Mouse (Mus musculus): ENCODE measurements around the gene Fbxw10.
A peak's percentile ranks its signal among the peaks of the same experiment; 100 is the strongest.

The Fbxw10 gene

DNA sequence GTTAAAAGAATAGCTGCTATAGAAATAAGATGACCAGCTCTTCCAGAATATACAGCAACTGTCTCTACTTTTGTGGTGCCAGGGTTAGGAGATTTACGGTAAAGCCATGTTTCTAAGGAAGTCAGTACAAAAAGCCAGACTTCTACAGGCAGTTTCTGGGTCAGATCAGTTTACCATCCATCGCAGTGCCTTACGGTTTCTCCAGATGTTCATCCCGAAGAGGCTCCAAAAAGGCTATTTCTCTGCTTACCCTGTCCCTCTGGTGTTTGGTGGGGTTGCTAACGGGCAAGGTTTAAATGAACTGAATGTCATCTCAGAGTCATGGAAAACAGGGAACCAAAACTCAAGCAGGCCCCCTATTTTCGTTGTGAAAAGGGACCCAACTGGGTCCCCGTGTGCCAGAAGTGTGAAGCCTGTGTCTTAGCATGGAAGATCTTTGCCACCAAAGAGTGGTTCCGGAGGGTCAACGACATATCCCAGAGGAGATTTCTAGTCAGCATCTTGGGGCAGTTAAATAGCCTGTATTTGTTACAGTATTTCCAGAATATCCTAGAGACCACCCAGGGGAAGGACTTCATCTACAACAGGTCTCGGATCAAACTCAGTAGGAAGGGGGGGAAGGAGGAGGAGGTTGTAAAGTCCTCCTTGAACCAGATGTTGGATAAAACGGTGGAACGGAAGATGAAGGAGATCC is at the start of gene Fbxw10:
Gene Fbxw10, plus strand, starts transcription at position 109 of the 694 bp plus-strand sequence.
- DNase-seq (ENCODE audit: low read depth, low spot score), result peak; percentile 67
- Histone ChIP-seq H3K27me3 (ENCODE audit: control insufficient read depth, insufficient read depth, low read length, poor library complexity, severe bottlenecking) (no peaks in the 10 kb centered on the region), H3K36me3 (ENCODE audit: control insufficient read depth, insufficient read depth, low read length, poor library complexity, severe bottlenecking) (no peaks in the 10 kb centered on the region)

DNA sequence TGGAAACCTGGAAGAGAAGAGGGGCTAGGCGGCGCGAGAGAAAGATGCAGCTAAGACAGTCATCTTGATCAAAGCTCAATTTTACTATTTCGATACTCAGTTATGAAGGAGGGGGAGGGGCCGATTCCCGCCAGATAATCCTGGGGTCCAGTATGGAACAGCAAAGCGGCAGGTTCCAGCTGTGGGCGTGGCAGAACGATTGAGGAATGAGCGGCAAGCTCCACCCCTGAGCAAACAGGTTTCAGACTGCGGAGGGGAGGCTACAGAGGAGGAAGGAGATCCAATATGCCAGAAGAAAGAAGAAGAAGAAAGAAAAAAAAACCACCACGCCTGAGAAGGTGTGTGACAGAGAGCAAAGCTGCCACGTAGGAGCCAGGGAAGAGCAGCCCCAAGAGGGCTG is 42.8 kb upstream of the Fbxw10 start:
- no peaks in the 10 kb centered on the region for H3K27me3 ChIP-seq (ENCODE audit: control insufficient read depth, insufficient read depth, low read length, poor library complexity, severe bottlenecking)
- no peak for DNase-seq (ENCODE audit: low read depth, low spot score)
- H3K36me3 ChIP-seq (ENCODE audit: control insufficient read depth, insufficient read depth, low read length, poor library complexity, severe bottlenecking), result no peaks in the 10 kb centered on the region

DNA sequence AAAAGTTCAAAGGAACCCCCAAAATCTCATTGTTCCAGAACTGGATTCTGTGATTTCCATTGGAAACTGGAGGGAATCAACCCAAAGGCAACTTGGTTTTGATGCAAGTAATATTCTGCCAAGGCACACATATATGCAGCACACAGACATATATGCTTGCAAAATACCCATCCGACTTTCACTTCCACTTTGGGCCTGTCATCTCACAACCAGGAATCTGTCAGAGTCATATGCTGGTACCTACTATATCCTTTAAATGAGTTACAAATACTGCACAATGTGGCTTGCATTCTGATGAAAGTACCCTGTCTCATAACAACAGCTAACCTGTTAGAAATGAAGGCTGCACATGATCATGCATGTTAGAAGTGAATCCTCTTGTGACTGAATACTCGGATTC is 38.9 kb upstream of the Fbxw10 start:
- peak; percentile 13 for DNase-seq (ENCODE audit: low read depth, low spot score)
- Histone ChIP-seq H3K36me3 (ENCODE audit: control insufficient read depth, insufficient read depth, low read length, poor library complexity, severe bottlenecking) (no peaks in the 10 kb centered on the region), H3K27me3 (ENCODE audit: control insufficient read depth, insufficient read depth, low read length, poor library complexity, severe bottlenecking) (no peaks in the 10 kb centered on the region)

DNA sequence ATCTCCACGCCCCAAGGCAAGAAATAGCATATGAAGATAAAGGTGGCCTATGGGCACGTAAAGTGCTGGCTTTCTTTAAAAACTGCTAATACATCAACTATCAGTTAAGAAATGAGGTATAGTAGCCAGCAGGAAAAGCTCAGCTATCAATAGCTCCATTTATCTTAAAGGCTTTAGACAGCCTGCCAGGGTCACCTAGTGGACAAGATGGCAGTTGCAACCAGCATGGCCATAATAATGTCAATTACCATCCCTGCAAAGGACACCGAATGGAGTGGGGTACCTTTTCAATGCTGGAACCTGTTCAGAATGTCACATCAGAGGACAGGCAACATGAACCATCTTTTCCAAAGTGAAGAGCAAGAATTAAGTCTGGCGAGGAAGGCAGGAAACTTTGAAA is 37.7 kb upstream of the Fbxw10 start:
- Histone ChIP-seq H3K27me3 (ENCODE audit: control insufficient read depth, insufficient read depth, low read length, poor library complexity, severe bottlenecking) (no peaks in the 10 kb centered on the region), H3K36me3 (ENCODE audit: control insufficient read depth, insufficient read depth, low read length, poor library complexity, severe bottlenecking) (no peaks in the 10 kb centered on the region)
- DNase-seq (ENCODE audit: low read depth, low spot score), result peak; percentile 26

DNA sequence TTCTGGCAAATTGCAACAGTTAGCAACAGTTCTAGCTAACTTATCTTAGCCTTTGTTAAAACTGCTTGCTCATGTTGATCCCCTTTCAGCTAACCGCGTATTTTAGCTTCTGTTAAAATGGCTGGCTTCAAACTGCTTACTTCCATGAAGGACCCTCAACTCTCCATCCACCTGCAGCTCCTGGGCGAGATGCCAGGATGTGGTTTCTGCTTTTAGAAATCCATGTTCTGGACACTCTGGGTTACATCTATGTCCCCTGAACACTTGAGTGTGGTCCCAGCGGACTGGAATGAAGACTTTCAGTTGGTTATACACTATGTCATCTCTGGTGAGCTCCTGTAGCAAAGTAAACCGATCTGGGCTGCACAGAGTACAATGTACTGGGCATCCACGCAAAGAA is 34.6 kb upstream of the Fbxw10 start:
- H3K36me3 ChIP-seq (ENCODE audit: control insufficient read depth, insufficient read depth, low read length, poor library complexity, severe bottlenecking), result no peaks in the 10 kb centered on the region
- no peaks in the 10 kb centered on the region for H3K27me3 ChIP-seq (ENCODE audit: control insufficient read depth, insufficient read depth, low read length, poor library complexity, severe bottlenecking)
- DNase-seq (ENCODE audit: low read depth, low spot score), result no peak

DNA sequence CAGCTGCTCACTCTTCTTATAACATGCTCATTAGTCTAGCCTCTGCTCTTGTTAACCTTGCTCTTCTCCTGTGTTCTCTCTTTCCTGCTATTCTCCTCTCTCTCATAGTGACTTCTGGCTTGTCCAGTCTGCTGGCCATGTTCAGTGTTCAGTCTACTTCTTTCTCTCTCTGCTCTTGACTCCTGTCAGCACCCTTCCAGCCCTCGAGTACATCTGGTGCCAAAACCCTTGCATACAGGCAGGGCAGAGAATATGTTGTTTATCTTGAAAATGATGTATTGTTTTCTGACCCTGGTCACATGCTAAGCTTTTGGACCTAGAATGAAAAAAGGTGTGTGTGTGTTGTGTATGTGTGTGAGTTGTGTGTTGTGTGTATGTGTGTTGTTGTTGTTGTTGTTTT is 33.4 kb upstream of the Fbxw10 start:
- no peak for DNase-seq (ENCODE audit: low read depth, low spot score)
- no peaks in the 10 kb centered on the region for H3K27me3 ChIP-seq (ENCODE audit: control insufficient read depth, insufficient read depth, low read length, poor library complexity, severe bottlenecking)
- no peaks in the 10 kb centered on the region for H3K36me3 ChIP-seq (ENCODE audit: control insufficient read depth, insufficient read depth, low read length, poor library complexity, severe bottlenecking)

DNA sequence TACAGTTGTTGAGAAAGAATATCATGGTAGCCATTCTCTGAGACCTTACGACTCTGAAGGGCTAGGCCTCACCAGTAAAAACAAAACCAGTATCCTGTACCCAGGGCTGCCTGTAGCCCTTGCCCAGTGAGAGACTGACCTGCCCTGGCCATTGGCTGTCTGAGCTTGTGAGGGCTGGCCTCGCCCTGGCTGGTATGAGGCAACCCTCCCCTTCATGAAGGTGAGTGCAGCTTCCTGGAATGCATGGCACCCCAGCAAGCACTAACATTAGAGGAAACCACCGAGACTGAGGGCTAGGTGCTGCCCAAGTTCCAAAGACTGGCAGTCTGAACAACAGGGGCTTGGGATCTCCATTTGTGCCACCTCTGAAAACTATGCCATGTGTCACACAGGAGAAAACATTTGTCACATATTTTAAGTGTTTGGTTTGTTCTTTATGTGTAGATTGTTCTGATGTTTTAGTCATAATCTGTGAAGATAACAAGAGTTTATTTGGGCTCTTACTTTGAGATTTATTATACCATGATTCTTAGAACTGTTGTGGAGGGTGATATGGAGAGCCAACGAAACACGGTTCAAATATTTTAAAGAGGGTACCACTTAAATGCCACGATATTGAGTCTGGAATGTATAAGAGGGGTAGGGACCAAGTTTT is 32.8 kb upstream of the Fbxw10 start:
- no peak for DNase-seq (ENCODE audit: low read depth, low spot score)
- Histone ChIP-seq H3K36me3 (ENCODE audit: control insufficient read depth, insufficient read depth, low read length, poor library complexity, severe bottlenecking) (no peaks in the 10 kb centered on the region), H3K27me3 (ENCODE audit: control insufficient read depth, insufficient read depth, low read length, poor library complexity, severe bottlenecking) (no peaks in the 10 kb centered on the region)

DNA sequence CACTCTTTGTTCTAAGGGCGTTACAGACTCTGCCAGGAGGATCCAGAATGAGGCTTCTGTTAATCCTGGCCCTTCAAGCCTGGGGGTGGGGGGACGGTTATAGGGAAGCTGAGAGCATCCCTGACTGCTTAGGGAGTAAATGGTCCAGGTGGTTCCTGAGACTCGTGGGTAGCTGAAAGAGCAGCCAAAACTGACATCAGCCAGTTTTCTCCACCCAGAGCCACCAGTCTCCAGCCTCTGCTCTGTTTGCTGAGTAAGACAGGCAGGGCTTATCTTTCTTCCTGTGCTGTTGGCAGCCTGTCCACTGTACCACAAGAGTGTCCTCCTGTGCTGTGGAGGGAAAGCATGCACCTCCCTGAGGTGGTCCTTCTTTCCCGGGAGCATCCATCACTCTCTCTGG is 32.2 kb upstream of the Fbxw10 start:
- H3K36me3 ChIP-seq (ENCODE audit: control insufficient read depth, insufficient read depth, low read length, poor library complexity, severe bottlenecking), result no peaks in the 10 kb centered on the region
- DNase-seq (ENCODE audit: low read depth, low spot score), result no peak
- no peaks in the 10 kb centered on the region for H3K27me3 ChIP-seq (ENCODE audit: control insufficient read depth, insufficient read depth, low read length, poor library complexity, severe bottlenecking)

DNA sequence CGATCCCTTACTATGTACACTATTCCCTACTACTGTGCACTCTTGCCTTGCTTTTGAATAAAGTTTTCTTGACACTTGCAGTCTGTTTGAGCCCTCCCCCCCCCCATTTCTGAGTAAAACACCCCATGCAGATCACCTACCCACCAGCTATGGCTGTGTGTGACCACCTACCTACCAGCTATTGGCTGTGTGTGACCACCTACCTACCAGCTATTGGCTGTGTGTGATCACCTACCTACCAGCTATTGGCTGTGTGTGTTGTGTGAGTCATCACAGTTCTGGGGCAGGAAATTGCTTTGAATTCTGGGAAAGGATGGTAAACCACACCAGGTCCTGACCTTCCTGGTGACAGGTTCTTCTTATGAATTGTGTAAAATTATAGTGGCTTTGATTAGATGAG is 31.4 kb upstream of the Fbxw10 start:
- no peak for DNase-seq (ENCODE audit: low read depth, low spot score)
- H3K27me3 ChIP-seq (ENCODE audit: control insufficient read depth, insufficient read depth, low read length, poor library complexity, severe bottlenecking), result no peaks in the 10 kb centered on the region
- no peaks in the 10 kb centered on the region for H3K36me3 ChIP-seq (ENCODE audit: control insufficient read depth, insufficient read depth, low read length, poor library complexity, severe bottlenecking)

DNA sequence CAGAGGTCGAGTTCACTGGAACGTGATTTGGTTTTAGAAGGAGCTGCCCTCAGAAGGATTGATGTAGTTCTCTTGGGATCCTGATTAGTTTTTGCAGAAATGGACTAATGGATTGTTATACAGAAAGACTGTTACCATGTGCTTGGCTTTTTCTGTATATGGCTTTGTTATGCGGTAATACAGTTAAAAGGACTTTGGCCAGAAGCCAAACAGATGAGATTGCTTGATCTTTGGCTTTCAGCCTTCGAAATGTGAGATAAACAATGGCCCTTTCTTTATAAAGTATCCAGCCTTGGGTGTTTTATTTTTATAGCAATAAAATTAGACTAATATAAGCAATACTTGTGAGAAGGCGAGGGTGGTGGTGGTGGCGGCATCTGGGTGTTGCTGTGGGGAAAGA is 30.3 kb upstream of the Fbxw10 start:
- no peak for DNase-seq (ENCODE audit: low read depth, low spot score)
- Histone ChIP-seq H3K36me3 (ENCODE audit: control insufficient read depth, insufficient read depth, low read length, poor library complexity, severe bottlenecking) (no peaks in the 10 kb centered on the region), H3K27me3 (ENCODE audit: control insufficient read depth, insufficient read depth, low read length, poor library complexity, severe bottlenecking) (no peaks in the 10 kb centered on the region)

DNA sequence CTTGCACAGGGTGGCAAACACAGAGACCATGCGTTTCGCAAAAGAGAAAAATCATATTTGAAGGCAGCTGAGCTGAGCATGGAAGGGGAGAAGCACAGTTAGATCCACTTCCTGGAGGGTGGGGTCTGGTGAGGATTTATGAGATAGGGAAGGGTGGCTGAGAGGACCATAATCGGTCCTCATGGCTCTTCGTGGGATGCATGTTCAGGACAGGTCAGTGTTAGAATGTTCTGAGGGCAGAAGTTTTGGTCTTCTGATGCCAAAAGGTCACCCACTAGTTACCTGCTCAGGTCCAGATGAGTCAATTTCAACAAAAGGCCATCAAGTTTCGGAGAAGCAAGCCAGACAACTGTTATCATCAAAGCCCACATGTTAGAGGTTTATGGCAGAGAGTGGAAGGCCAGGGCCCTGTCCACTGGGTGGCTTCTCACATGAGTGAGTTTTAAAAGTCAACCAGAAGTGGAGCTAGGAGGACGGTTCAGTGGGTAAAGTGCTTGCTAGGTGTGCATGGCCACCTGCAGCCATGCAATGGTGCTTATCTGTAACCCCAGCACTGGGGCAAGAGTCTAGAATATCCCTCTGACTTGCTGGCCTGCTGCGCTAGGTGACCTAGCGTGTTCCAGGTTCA is 27.7 kb upstream of the Fbxw10 start:
- peak; percentile 3 for DNase-seq (ENCODE audit: low read depth, low spot score)
- no peaks in the 10 kb centered on the region for H3K36me3 ChIP-seq (ENCODE audit: control insufficient read depth, insufficient read depth, low read length, poor library complexity, severe bottlenecking)
- no peaks in the 10 kb centered on the region for H3K27me3 ChIP-seq (ENCODE audit: control insufficient read depth, insufficient read depth, low read length, poor library complexity, severe bottlenecking)

DNA sequence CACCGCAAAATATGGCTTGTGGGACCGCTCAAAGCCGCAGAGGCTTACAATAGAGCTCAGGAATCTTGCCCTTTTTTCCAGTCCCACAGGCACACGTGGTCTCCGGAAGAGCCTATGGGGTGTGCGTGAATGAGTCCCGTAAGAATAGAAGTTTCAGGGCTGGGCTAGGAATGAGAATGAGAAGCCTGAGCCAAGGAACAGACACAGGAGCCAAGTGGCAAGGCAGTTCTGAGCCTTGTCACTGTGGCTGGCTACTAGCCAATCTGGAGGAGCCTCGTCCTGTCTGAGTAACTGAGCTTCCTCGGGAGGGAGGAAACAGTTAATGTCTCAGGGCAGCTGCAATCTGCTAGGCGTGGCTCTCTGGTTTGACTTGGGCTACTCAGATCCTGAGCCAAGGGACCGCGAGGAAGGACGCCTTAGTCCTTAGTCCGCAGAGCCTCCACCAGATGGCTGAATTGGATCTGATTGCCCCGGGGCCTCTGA is 26.8 kb upstream of the Fbxw10 start, which contains the start of gene Trim16:
Gene Trim16, plus strand, starts transcription at position 173 of the 483 bp plus-strand sequence.
- peak; percentile 34 for DNase-seq (ENCODE audit: low read depth, low spot score)
- H3K36me3 ChIP-seq (ENCODE audit: control insufficient read depth, insufficient read depth, low read length, poor library complexity, severe bottlenecking), result no peaks in the 10 kb centered on the region
- no peaks in the 10 kb centered on the region for H3K27me3 ChIP-seq (ENCODE audit: control insufficient read depth, insufficient read depth, low read length, poor library complexity, severe bottlenecking)

DNA sequence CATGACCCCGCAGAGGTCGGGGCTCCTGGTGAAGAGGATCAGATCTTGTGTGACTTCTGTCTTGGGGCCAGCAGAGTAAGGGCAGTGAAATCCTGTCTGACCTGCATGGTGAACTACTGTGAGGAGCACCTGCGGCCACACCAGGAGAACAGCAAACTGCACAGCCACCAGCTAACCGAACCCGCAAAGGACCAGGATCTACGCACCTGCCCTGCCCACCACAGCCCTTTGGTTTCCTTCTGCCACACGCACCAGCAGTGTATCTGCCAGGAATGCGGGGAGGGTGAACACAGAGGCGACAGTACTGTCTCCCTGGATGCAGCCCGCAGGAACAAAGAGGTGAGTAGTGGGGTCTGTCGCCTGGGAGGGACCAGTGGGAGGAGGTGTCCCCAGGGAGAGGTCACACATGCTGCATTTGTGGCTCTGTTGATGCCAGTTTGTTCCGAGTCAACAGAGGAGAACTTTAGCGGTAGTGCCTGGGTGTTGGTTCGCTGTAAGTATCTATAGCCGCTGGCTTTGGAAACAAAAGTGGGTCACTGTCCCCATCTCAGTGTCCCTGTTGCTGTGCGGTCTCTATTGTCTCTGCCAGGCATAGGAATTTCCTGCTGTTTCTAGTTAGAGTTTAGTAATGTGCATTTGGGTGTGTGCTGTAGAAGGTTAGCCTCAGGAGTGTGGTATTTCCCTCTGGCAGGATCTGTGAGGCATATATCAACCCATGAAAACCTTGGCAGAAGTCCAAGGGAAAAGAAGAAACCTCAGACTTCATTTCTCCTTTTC is 26.0 kb upstream of the Fbxw10 start:
- Histone ChIP-seq H3K27me3 (ENCODE audit: control insufficient read depth, insufficient read depth, low read length, poor library complexity, severe bottlenecking) (no peaks in the 10 kb centered on the region), H3K36me3 (ENCODE audit: control insufficient read depth, insufficient read depth, low read length, poor library complexity, severe bottlenecking) (no peaks in the 10 kb centered on the region)
- DNase-seq (ENCODE audit: low read depth, low spot score), result peak; percentile 57

DNA sequence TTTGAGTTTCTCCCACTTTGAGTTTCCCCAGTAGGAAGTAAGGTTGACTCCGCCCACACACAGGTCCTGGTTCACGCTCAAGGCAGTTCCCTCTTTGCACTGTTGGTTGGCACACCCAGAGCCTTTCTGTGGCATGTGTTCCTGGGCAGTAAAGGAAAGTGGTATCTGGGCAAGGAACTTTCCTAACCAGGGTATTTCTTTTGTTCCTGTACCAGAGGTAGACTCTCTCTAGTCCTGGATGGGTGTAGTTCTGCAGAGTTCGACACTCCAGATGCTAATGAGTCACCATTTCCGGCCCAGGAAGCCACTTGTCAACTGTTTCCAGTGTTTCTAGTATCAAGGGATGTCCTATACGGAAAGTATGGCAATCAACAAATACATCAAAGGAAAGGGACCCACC is 25.0 kb upstream of the Fbxw10 start:
- H3K36me3 ChIP-seq (ENCODE audit: control insufficient read depth, insufficient read depth, low read length, poor library complexity, severe bottlenecking), result no peaks in the 10 kb centered on the region
- no peaks in the 10 kb centered on the region for H3K27me3 ChIP-seq (ENCODE audit: control insufficient read depth, insufficient read depth, low read length, poor library complexity, severe bottlenecking)
- peak; percentile 20 for DNase-seq (ENCODE audit: low read depth, low spot score)

DNA sequence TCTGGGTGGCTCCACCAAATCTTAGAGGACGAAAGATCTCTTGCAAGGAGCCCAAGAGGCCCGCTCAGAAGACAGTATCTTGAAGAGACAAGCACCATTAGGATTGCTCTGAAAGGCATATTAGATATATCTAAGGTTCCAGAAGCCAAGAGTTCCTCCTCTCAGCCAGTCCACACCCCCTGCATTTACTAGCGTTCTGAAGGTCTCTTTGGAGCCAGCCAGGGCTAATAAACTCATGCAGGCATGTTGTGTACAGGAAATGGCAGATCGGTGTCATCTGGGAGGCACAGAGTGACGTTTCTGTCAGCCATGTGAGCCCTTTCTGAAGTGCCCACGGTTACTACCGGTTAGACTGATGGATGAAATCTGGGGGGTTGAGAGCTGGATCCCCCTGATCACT is 22.7 kb upstream of the Fbxw10 start:
- DNase-seq (ENCODE audit: low read depth, low spot score), result no peak
- H3K36me3 ChIP-seq (ENCODE audit: control insufficient read depth, insufficient read depth, low read length, poor library complexity, severe bottlenecking), result no peaks in the 10 kb centered on the region

More for the DNA sequence above, 22.7 kb upstream of the Fbxw10 start:
- no peaks in the 10 kb centered on the region for H3K27me3 ChIP-seq (ENCODE audit: control insufficient read depth, insufficient read depth, low read length, poor library complexity, severe bottlenecking)
